In the genomic region with DNA sequence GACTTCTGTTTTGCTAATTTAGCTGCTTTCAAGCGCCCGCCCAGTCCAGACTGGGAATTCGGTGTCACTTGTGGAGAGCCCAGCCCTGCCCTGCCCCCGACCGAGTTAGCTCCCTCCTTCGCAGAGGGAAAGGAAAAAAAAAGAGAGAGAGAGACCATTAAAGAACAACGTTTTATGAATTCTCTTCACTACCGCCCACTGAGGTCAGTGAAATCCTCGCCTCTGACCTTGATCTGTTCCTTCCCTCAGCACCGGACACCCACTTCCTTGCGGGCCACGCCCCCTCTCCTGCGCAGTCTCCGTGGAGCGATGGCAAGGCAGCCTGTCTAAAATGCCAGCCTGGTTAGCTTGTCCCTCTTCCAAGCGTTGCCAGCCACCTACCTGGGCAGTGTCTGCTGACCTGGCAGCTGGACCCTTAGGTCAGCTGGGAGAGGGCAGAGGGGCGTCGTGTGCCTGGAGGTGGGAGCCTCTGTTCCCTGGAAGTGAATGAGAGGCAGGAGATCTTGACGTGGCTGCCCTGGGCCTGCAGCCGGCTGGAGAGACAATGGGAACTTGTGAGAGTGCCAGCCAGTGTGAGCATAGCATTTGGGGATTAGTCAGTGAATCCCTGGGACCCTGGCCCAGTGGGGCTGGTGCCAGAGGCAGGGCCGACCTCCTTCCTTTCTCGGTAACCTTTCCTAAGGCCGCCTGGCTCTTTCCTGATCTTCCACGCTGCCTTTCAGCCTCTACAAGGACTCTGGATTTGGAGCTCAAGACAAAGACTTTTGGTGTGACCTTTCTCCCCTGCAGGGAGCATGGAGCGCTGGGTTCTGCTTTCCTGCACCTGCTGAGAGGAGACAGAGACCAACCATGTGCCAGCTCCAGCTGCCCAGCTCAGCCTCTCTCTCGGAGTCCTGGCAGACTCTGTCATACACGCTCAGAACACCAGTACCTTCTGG, we compare ENCODE assay signal across 8 mouse cellular contexts. TPM values are rescaled to one million over a fixed set of nuclear protein-coding genes. Genes with fewer than 3 reads are reported as not detected.
DNase-seq lines count a peak whose midpoint lies in the region; ATAC-seq and TF ChIP-seq lines count a peak whose summit lies in the region.

No protein-coding gene starts in this region.

- H3K9ac ChIP-seq in forebrain, embryonic 14.5 days (ENCODE audit: low read length) = peak overlapping the region; percentile 53

- H3K36me3 ChIP-seq in forebrain, embryonic 14.5 days (ENCODE audit: control insufficient read depth, insufficient read depth, low read length) = no peaks in the 10 kb centered on the region
- no peaks in the 10 kb centered on the region for H3K36me3 ChIP-seq in testis, adult 2 months (ENCODE audit: control insufficient read depth, insufficient read depth, low read length)

- 0 out of 2 replicates have a peak, but pooled peaks cover 4% of the 10 kb centered on the region for H3K27me3 ChIP-seq in forebrain, embryonic 14.5 days (replicated peaks; ENCODE audit: control insufficient read depth, insufficient read depth, low read length)
- no peaks in the 10 kb centered on the region for H3K27me3 ChIP-seq in testis, adult 2 months (ENCODE audit: control insufficient read depth, insufficient read depth, low read length)

- peak overlapping the region; percentile 63 for H3K4me2 ChIP-seq in forebrain, embryonic 14.5 days (ENCODE audit: low read length)

- WGBS in forebrain, embryonic 14.5 days = 4% methylated on average over 27 of the region's 27 CpGs

- H3K4me3 ChIP-seq in forebrain, embryonic 14.5 days (ENCODE audit: low read depth, low read length) = peak overlapping the region; percentile 20; the same call in 1 of the 2 replicates
- peak overlapping the region; percentile 30 for H3K4me3 ChIP-seq in testis, adult 2 months (ENCODE audit: control insufficient read depth, low read depth, low read length)

- peak; percentile 41 for ATAC-seq in forebrain, embryonic 14.5 days

- peaks cover 37% of the 10 kb centered on the region for H3K4me1 ChIP-seq in forebrain, embryonic 14.5 days (ENCODE audit: control insufficient read depth, insufficient read depth, low read length)
- peaks cover 27% of the 10 kb centered on the region for H3K4me1 ChIP-seq in testis, adult 2 months (ENCODE audit: control insufficient read depth, insufficient read depth, low read length)

- intact Hi-C loops in heart, postnatal 14 days (cut with DNase I) = loop anchor here (1.0 kb wide), 1 partner anchor 52 kb away; a partner anchor contains a TSS

- peak; percentile 94 for DNase-seq in Muller cell, postnatal 12 days (ENCODE audit: inconsistent ontology term)
- DNase-seq in adrenal gland, adult 8-10 months = peak; percentile 70
- peak; percentile 83 for DNase-seq in forebrain, embryonic 14.5 days (ENCODE audit: low spot score)
- DNase-seq in heart, postnatal 14 days = peak; percentile 55 to 71
- peak; percentile 67 to 79 for DNase-seq in kidney, postnatal 36 days
- DNase-seq in lung, postnatal 36 days = peak; percentile 80
- no peak for DNase-seq in B cell, adult 2 months

- peak overlapping the region; percentile 88 for H3K27ac ChIP-seq in forebrain, embryonic 14.5 days (ENCODE audit: low read depth, low read length)
- H3K27ac ChIP-seq in testis, adult 2 months (ENCODE audit: control insufficient read depth, insufficient read depth, low read depth, low read length) = peak overlapping the region; percentile 89

- no peaks in the 10 kb centered on the region for H3K9me3 ChIP-seq in forebrain, embryonic 14.5 days (replicated peaks; ENCODE audit: control insufficient read depth, low read length)

- peak; percentile 49; the same call in 1 of the 2 replicates for TF ChIP-seq POLR2A in testis, adult 2 months (IDR thresholded peaks at IDR 0.05; ENCODE audit: control insufficient read depth, low read depth, low read length)

- TF ChIP-seq CTCF in testis, adult 2 months (IDR thresholded peaks at IDR 0.05; ENCODE audit: control insufficient read depth, insufficient read depth, insufficient replicate concordance, low read depth, low read length) = no peak

RNA-seq across cellular contexts. Expression of a gene that starts 51.9 kb away (rescaled TPM):
- total RNA-seq in adrenal gland, adult 8-10 months (2022) = 10 to 100 TPM; 21.5 to 39.2 (median 31.0) TPM
- 20.3 and 29.9 TPM in 2 replicates for polyA plus RNA-seq in forebrain, embryonic 14.5 days (2014; fragmentation: Nextera tagmentation; extraction: Ambion mirVana)
- total RNA-seq in heart, postnatal 14 days (2021) = 10 to 100 TPM; 12.2 to 13.6 TPM
- 7.6 and 7.8 TPM in 2 replicates for polyA plus RNA-seq in testis, adult 2 months (2012; rRNA removed)

Comparison
In these comparisons a context has a peak if more than half of its experiments do, and no peak if none do; other contexts are left out.
1. DNase-seq: peak in Muller cell, postnatal 12 days (single experiment), adrenal gland, adult 8-10 months (single experiment), forebrain, embryonic 14.5 days (single experiment), heart, postnatal 14 days (2 of 2), kidney, postnatal 36 days (2 of 2) and lung, postnatal 36 days (single experiment); none in B cell, adult 2 months (0 of 2).